Mouse (Mus musculus) neural tube, embryonic 12.5 days (tissue): ENCODE results near the gene Fchsd2. TPM values are rescaled to one million over a fixed set of nuclear protein-coding genes. Genes with fewer than 3 reads are reported as not detected.

Source experiments
- ATAC-seq: fragments of 200-750 bp; cut with Nextera tagmentation; 2 replicates; pipeline ENCODE4 v1.8.0; 2017; ENCODE audit warnings: low read depth, mild to moderate bottlenecking, moderate TSS enrichment, moderate library complexity; ENCODE audit not compliant: low FRiP score
- H3K27ac ChIP-seq: fragments of 300-500 bp; sonication (generic); 2 replicates; pipeline ENCODE4 v1.5.1; 2016
- H3K27me3 ChIP-seq: fragments of 300-500 bp; sonication (generic); replicated peaks from 2 replicates; pipeline ENCODE4 v1.6.1; 2016; ENCODE audit warnings: mild to moderate bottlenecking
- H3K36me3 ChIP-seq: fragments of 300-500 bp; sonication (generic); 2 replicates; pipeline ENCODE4 v1.6.1; 2016; ENCODE audit warnings: mild to moderate bottlenecking
- H3K4me1 ChIP-seq: fragments of 300-500 bp; sonication (generic); 2 replicates; pipeline ENCODE4 v1.6.1; 2016
- H3K4me2 ChIP-seq: fragments of 300-500 bp; sonication (generic); replicated peaks from 2 replicates; pipeline ENCODE4 v1.6.1; 2016; ENCODE audit warnings: mild to moderate bottlenecking
- H3K4me3 ChIP-seq: fragments of 300-500 bp; sonication (generic); 2 replicates; pipeline ENCODE4 v1.5.1; 2016
- H3K9ac ChIP-seq: fragments of 300-500 bp; sonication (generic); 2 replicates; pipeline ENCODE4 v1.6.1; 2016; ENCODE audit warnings: mild to moderate bottlenecking
- H3K9me3 ChIP-seq: fragments of 300-500 bp; sonication (generic); 2 replicates; pipeline ENCODE4 v1.6.1; 2016; ENCODE audit warnings: mild to moderate bottlenecking
- WGBS: fragments of 180-500 bp; shearing (Covaris S2); methylation state at CpG from one replicate; pipeline ENCODE4 v1.1.7; 2016; 5-methylcytosine and 5-hydroxymethylcytosine counted together
- polyA plus RNA-seq: library from polyadenylated mRNA; unstranded; fragments of >200 nt; fragmentation: Nextera tagmentation; extraction: Ambion mirVana; gene quantifications from 2 replicates; pipeline ENCODE4 v1.2.1, GENCODE M21; 2016

The Fchsd2 gene
- polyA plus RNA-seq, 1 experiment from 2014 or later = 36.5 TPM

GRCm38 (mm10) chr7:101236712-101237473 lies 144.2 kb downstream of the Fchsd2 start:
- Histone ChIP-seq H3K4me2 (no peak overlapping the region), H3K27me3 (no peaks in the 10 kb centered on the region), H3K36me3 (peaks cover 5% of the 10 kb centered on the region; the same call in 1 of the 2 replicates), H3K27ac (no peak overlapping the region), H3K4me1 (no peaks in the 10 kb centered on the region), H3K9me3 (no peaks in the 10 kb centered on the region), H3K4me3 (no peak overlapping the region), H3K9ac (no peak overlapping the region)
- WGBS = 72% methylated on average over 8 of the region's 8 CpGs
- ATAC-seq = peak; percentile 74

GRCm38 (mm10) chr7:101248760-101249159 lies 156.1 kb downstream of the Fchsd2 start:
- H3K9ac ChIP-seq = no peak overlapping the region
- no peaks in the 10 kb centered on the region for H3K27me3 ChIP-seq
- H3K27ac ChIP-seq = no peak overlapping the region
- 94% methylated on average over 4 of the region's 4 CpGs for WGBS
- no peak overlapping the region for H3K4me3 ChIP-seq
- no peaks in the 10 kb centered on the region for H3K4me1 ChIP-seq
- H3K9me3 ChIP-seq = no peaks in the 10 kb centered on the region
- H3K4me2 ChIP-seq = no peak overlapping the region
- ATAC-seq = no peak
- peaks cover 23% of the 10 kb centered on the region for H3K36me3 ChIP-seq

DNA sequence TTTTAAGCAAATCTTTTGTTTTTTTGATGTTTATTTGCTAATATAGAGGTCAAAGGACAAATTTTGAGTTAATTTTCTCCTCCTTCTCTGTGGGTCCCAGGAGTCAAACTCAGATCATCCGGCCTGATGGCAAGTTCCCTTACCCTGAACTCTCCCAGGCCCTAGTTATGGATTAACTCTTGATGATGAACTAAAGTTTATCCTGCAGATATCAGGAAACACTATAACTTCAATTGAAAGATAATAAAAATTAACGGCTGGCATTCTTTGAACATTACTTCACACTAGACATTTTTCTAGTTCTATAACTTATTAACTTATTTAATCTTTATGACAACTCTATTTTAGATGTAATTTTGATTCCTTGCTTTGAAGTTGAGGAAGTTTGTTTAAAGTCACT lies 156.5 kb downstream of the Fchsd2 start:
- H3K9me3 ChIP-seq = no peaks in the 10 kb centered on the region
- H3K4me3 ChIP-seq = no peak overlapping the region
- ATAC-seq = no peak
- no peaks in the 10 kb centered on the region for H3K27me3 ChIP-seq
- peaks cover 26% of the 10 kb centered on the region for H3K36me3 ChIP-seq
- no peak overlapping the region for H3K4me2 ChIP-seq
- 83% methylated on average over 2 of the region's 2 CpGs for WGBS
- H3K4me1 ChIP-seq = no peaks in the 10 kb centered on the region
- H3K9ac ChIP-seq = no peak overlapping the region
- H3K27ac ChIP-seq = no peak overlapping the region

DNA sequence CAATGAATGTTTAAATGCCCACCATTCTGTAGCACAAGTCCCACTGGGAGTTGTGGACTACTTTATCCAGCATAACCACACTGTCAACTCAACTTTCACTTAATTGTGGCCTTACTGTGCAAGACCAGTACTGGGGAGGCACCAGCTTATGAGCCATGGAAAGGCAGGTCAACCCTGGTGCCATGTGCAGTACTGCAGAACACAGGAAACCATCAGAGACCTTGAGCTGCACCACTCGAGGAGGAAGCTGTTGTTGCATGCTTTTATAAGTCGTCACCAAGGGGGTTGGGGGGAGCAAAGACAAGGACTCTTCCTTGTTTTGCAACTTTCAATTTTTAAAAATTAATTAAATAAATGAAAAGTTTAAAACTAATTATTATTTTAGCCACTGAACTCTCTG lies 160.4 kb downstream of the Fchsd2 start:
- Histone ChIP-seq H3K27ac (no peak overlapping the region), H3K4me3 (no peak overlapping the region), H3K4me1 (no peaks in the 10 kb centered on the region), H3K9ac (no peak overlapping the region), H3K27me3 (no peaks in the 10 kb centered on the region), H3K9me3 (no peaks in the 10 kb centered on the region), H3K36me3 (peaks cover 29% of the 10 kb centered on the region), H3K4me2 (no peak overlapping the region)
- no peak for ATAC-seq
- 74% methylated on average over 2 of the region's 2 CpGs for WGBS

- no peak for ATAC-seq
- Histone ChIP-seq H3K27me3 (no peaks in the 10 kb centered on the region), H3K4me3 (no peak overlapping the region), H3K4me2 (no peak overlapping the region), H3K4me1 (no peaks in the 10 kb centered on the region), H3K36me3 (peaks cover 26% of the 10 kb centered on the region), H3K9ac (no peak overlapping the region), H3K27ac (no peak overlapping the region), H3K9me3 (no peaks in the 10 kb centered on the region)
Measured at GRCm38 (mm10) chr7:101258482-101258881, 165.8 kb downstream of the Fchsd2 start.

- WGBS = 84% methylated on average over 4 of the region's 4 CpGs
- no peaks in the 10 kb centered on the region for H3K27me3 ChIP-seq
- H3K36me3 ChIP-seq = peaks cover 19% of the 10 kb centered on the region
- no peak for ATAC-seq
- H3K4me3 ChIP-seq = no peak overlapping the region
- no peak overlapping the region for H3K9ac ChIP-seq
- no peaks in the 10 kb centered on the region for H3K4me1 ChIP-seq
- no peak overlapping the region for H3K27ac ChIP-seq
- H3K4me2 ChIP-seq = no peak overlapping the region
- no peaks in the 10 kb centered on the region for H3K9me3 ChIP-seq
Measured at GRCm38 (mm10) chr7:101261941-101262546, 169.4 kb downstream of the Fchsd2 start.

DNA sequence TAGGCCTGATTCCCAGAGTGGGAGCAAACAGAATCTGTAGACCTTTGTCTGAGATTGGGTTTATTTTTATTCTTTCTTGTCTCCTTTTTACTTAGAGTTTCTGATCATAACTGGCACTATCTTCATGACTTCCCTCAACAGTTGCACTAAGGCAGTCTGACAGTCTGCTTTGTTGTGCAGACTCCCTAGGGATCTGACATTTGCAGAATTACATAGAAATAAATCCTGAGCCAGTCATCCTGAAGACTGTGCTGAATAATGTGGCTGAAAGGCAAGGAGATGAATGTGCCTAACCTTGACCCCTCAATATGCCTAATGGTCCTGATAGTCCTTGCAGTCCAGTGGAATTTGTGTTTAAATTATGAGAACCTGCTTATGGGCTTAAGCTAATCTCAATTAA lies 170.8 kb downstream of the Fchsd2 start:
- Histone ChIP-seq H3K4me2 (no peak overlapping the region), H3K27me3 (no peaks in the 10 kb centered on the region), H3K27ac (no peak overlapping the region), H3K4me3 (no peak overlapping the region), H3K9ac (no peak overlapping the region), H3K9me3 (no peaks in the 10 kb centered on the region), H3K4me1 (no peaks in the 10 kb centered on the region), H3K36me3 (peaks cover 19% of the 10 kb centered on the region)
- ATAC-seq = no peak

DNA sequence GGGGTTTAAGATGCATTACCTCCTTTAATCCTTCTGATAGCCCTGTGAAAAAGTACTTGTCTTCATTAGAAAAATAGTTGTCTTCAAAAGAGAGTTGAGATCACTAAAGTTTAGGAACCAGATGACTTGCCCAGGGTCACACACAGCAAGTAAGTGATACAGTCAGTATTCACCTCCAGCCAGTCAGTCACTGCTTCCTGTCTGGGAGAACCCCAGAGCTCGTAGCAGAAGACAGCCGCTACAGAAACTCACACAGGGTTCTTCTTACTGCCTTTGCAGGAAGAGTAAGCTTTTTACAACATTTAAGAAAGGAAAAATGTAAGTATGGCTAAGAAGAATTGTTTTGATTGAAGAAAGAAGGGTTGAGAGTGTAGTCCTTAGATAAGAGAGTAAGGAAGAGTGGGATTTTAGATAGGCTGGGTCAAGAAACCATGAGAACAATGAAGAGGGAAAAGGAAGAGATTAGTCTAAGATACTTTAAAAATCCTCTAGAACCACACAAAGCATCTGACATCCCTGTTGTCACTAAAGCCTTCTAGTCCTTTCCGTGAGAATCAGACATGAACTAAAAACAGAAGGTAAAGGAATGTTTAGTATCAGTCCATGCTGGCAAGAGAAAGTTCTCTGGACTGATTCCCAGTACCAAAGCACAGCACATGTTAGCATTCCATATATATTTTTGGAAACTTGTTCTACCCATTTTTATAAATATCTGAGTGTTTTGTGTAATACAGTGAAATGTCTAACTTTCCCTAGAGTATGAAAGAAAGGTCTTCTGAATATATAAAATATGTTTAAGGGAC lies 175.0 kb downstream of the Fchsd2 start:
- no peak for ATAC-seq
- Histone ChIP-seq H3K36me3 (peaks cover 6% of the 10 kb centered on the region), H3K4me2 (no peak overlapping the region), H3K9ac (no peak overlapping the region), H3K27ac (no peak overlapping the region), H3K9me3 (no peaks in the 10 kb centered on the region), H3K4me3 (no peak overlapping the region), H3K4me1 (no peaks in the 10 kb centered on the region), H3K27me3 (no peaks in the 10 kb centered on the region)
- 86% methylated on average over 3 of the region's 3 CpGs for WGBS

DNA sequence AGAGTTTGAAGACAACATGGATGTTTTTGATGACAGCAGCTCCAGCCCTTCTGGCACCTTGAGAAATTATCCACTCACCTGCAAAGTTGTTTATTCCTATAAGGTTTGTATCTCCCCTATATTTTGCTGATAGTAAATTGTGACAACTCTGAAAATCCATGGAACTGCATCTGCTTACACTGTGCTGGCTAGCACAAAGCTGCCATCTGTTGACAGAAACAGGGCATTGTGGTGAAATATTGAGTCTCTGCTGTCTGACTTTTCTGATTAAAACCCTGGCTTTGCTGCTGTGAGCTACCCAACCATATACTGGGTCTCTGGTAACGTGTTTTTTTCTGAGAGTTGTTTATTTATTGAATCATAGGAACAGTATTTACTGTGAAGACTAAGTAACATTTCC lies 178.9 kb downstream of the Fchsd2 start:
- H3K36me3 ChIP-seq = peaks cover 23% of the 10 kb centered on the region
- no peak overlapping the region for H3K9ac ChIP-seq
- ATAC-seq = no peak
- H3K4me2 ChIP-seq = no peak overlapping the region
- no peak overlapping the region for H3K27ac ChIP-seq
- H3K27me3 ChIP-seq = no peaks in the 10 kb centered on the region
- no peaks in the 10 kb centered on the region for H3K4me1 ChIP-seq
- 80% methylated on average over 1 of the region's 1 CpGs for WGBS
- H3K9me3 ChIP-seq = no peaks in the 10 kb centered on the region
- no peak overlapping the region for H3K4me3 ChIP-seq

- no peak overlapping the region for H3K4me3 ChIP-seq
- no peaks in the 10 kb centered on the region for H3K4me1 ChIP-seq
- H3K27me3 ChIP-seq = no peaks in the 10 kb centered on the region
- H3K27ac ChIP-seq = no peak overlapping the region
- H3K4me2 ChIP-seq = no peak overlapping the region
- no peak overlapping the region for H3K9ac ChIP-seq
- ATAC-seq = no peak
- 92% methylated on average over 8 of the region's 8 CpGs for WGBS
- peaks cover 33% of the 10 kb centered on the region for H3K36me3 ChIP-seq
- no peaks in the 10 kb centered on the region for H3K9me3 ChIP-seq
Measured at GRCm38 (mm10) chr7:101272466-101273160, 179.9 kb downstream of the Fchsd2 start.

DNA sequence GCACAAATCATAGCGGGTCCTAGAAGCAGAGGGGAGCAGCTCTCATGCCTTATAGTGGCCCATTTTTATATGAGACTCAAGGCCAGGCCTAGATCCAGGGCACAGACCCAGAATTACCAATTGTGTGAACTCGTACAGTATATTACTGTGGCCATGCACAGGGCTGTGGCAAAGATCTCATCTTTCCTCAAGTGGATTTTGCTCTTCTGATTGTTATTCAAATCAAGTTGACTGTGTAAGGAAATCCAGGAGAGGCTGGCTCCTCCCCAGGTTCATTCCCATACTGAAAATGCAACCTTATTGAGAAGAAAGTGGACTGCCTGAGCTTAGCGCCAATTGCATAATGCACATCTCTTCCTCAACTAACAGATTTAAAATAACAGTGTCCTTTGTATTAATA lies 190.1 kb downstream of the Fchsd2 start:
- no peak overlapping the region for H3K9ac ChIP-seq
- H3K36me3 ChIP-seq = peaks cover 48% of the 10 kb centered on the region
- H3K4me2 ChIP-seq = no peak overlapping the region
- no peaks in the 10 kb centered on the region for H3K4me1 ChIP-seq
- no peaks in the 10 kb centered on the region for H3K27me3 ChIP-seq
- no peak for ATAC-seq
- WGBS = 85% methylated on average over 3 of the region's 3 CpGs
- H3K9me3 ChIP-seq = no peaks in the 10 kb centered on the region
- H3K4me3 ChIP-seq = no peak overlapping the region
- H3K27ac ChIP-seq = no peak overlapping the region

DNA sequence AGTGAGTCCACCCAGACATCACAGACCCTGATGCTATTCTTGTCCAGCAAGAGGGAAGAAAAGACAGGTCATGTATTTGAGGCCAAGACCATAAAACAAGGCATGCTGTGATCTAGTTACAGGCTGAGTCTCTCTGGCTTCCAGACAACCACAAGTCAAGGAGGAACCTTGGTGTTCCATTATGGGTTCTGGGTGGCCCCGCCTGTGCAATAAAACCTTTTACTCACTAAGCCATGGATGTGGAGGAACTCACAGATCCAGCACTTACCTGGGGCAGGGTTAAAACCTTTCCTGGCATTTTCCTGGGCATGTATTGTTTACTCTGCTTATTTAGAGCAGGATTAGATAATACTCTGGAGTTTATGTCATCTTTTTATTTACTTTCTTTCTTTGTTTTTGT lies 191.8 kb downstream of the Fchsd2 start:
- ATAC-seq = no peak
- Histone ChIP-seq H3K4me1 (no peaks in the 10 kb centered on the region), H3K4me2 (no peak overlapping the region), H3K36me3 (peaks cover 42% of the 10 kb centered on the region), H3K27me3 (no peaks in the 10 kb centered on the region), H3K4me3 (no peak overlapping the region), H3K27ac (no peak overlapping the region), H3K9me3 (no peaks in the 10 kb centered on the region), H3K9ac (no peak overlapping the region)
- WGBS = 86% methylated on average over 1 of the region's 1 CpGs
